Mouse (Mus musculus) G1E (cell line): ENCODE results near the gene Synpo2l. TPM values are rescaled to one million over a fixed set of nuclear protein-coding genes. Genes with fewer than 3 reads are reported as not detected.
"Not testable (repeated sequence)": the region's sequence is repeated elsewhere in the genome, so short reads cannot be mapped to it uniquely, and the experiment has no call there.

Source experiments
- ATAC-seq: 2 replicates; pipeline ENCODE4 v1.8.0; 2016; ENCODE audit warnings: mild to moderate bottlenecking; ENCODE audit not compliant: insufficient number of reproducible peaks, poor library complexity, low FRiP score, severe bottlenecking; ENCODE audit errors: extremely low read depth
- DNase-seq: peaks from one replicate; pipeline ENCODE4 v3.0.0; 2012; ENCODE audit warnings: low spot score
- H3K27me3 ChIP-seq: 2 replicates; pipeline ENCODE4 v1.6.1; 2012; ENCODE audit warnings: mild to moderate bottlenecking, low read length, inconsistent platforms; ENCODE audit not compliant: insufficient read depth
- H3K36me3 ChIP-seq: replicated peaks from 2 replicates; pipeline ENCODE3; 2012; ENCODE audit warnings: mild to moderate bottlenecking, inconsistent platforms
- H3K4me1 ChIP-seq: 2 replicates; pipeline ENCODE4 v1.6.1; 2012; ENCODE audit warnings: low read depth, low read length, inconsistent platforms, mixed read lengths; ENCODE audit not compliant: insufficient read depth
- H3K4me3 ChIP-seq: 2 replicates; pipeline ENCODE4 v1.5.1; 2012; ENCODE audit warnings: low read depth, mild to moderate bottlenecking, inconsistent platforms, low read length, moderate library complexity, mixed read lengths
- H3K9me3 ChIP-seq: replicated peaks from 2 replicates; pipeline ENCODE4 v1.6.1; 2012; ENCODE audit warnings: inconsistent platforms
- CTCF ChIP-seq: IDR thresholded peaks from 2 replicates; pipeline ENCODE4 v1.5.1; 2012; ENCODE audit warnings: low read depth, low read length, inconsistent platforms, mixed read lengths
- GATA1 ChIP-seq: IDR thresholded peaks from 2 replicates; pipeline ENCODE4 v1.6.1; 2012; ENCODE audit warnings: borderline replicate concordance, low read length, inconsistent platforms, mixed read lengths
- GATA2 ChIP-seq: IDR thresholded peaks from 2 replicates; pipeline ENCODE4 v1.6.1; 2012; ENCODE audit warnings: low read depth, low read length, inconsistent platforms, borderline replicate concordance
- POLR2AphosphoS5 ChIP-seq: IDR thresholded peaks from 2 replicates; pipeline ENCODE4 v1.6.1; 2012; ENCODE audit warnings: low read depth, low read length, inconsistent platforms; ENCODE audit not compliant: insufficient replicate concordance
- TAL1 ChIP-seq: conservative IDR thresholded peaks from 2 replicates; pipeline ENCODE4 v1.6.1; 2012; ENCODE audit warnings: low read depth, low read length, inconsistent platforms, mixed read lengths
- polyA plus RNA-seq: library from polyadenylated mRNA; stranded (reverse); fragments of >175 nt; gene quantifications from 2 replicates; pipeline ENCODE4 v1.2.3, GENCODE M21; 2012
- total RNA-seq, 2 experiments: library from RNA; stranded (forward) in 1 of 2; stranded (reverse) in 1 of 2; fragments of 200-1000 nt in 1 of 2; fragments of >200 nt in 1 of 2; fragmentation: Nextera tagmentation in 1 of 2; gene quantifications; 2 replicates each; pipeline ENCODE4 v1.2.3; 2014 to 2017

Synpo2l gene
- total RNA-seq (2014; fragmentation: Nextera tagmentation) (0.23 TPM in 1 of 2 replicates, not detected in the other), total RNA-seq (2017) (0.06 and 0.11 TPM in 2 replicates), polyA plus RNA-seq (0.04 and 0.07 TPM in 2 replicates)

DNA sequence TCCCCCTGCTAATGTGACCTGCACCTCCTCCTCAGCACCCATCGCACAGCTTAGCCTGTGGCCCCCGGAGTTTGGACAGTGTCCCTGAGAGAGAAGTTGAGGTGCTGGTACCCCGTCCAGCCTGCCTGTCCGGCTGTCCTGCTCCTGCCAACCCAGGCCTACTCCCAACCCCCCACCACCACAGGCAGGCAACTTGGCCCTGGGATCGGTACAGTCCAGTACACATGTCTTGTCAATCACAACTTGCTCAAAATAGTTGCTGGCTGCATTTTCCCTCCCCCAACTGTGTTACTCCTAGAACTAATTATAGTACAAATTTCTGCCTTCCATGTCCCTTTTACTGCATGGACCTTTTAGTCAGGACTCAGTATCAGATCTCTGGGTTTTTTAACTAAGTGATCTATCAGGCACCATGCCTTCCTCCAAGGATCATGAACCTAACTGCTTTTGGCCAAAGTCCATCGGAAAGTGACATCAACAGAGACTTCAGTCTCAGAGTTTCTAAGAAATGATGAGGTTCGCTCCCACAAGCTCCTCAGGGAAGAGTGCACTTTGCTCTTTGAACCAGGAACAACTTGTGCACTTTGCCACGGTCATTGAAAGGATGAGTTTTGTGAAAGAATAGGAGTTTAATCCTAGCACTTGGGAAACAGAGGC is at the start of gene Synpo2l:
TSS of gene Synpo2l (minus strand) at position 201 of the 657 bp plus-strand sequence.
- TF ChIP-seq POLR2AphosphoS5 (no peak), GATA2 (no peak), TAL1 (no peak), GATA1 (no peak), CTCF (no peak)
- peaks cover 55% of the 10 kb centered on the region for H3K27me3 ChIP-seq
- DNase-seq (no peak), ATAC-seq (no peak)
- no peaks in the 10 kb centered on the region for H3K9me3 ChIP-seq
- H3K4me1 ChIP-seq: peaks cover 8% of the 10 kb centered on the region; the same call in 1 of the 2 replicates
- H3K4me3 ChIP-seq: no peak within 1 kb of the TSS
- H3K36me3 ChIP-seq: peaks cover 5% of the 10 kb centered on the region

DNA sequence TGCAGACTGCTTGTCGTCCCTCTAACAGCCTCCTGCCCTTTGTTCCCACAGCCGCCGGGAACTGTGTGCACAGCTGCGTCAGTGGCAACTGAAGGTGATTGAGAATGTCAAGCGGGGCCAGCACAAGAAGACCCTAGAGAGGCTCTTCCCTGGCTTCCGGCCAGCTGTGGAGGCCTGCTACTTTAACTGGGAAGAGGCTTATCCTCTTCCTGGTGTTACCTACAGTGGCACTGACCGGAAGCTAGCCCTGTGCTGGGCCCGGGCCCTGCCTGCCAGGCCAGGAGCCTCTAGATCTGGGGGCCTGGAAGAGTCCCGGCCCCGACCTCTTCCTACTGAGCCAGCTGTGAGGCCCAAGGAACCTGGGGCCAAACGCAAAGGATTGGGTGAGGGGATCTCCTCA is 45.7 kb upstream of the Synpo2l start:
- DNase-seq (no peak), ATAC-seq (no peak)
- H3K4me1 ChIP-seq: peaks cover 15% of the 10 kb centered on the region
- H3K9me3 ChIP-seq: no peaks in the 10 kb centered on the region
- TF ChIP-seq GATA1: no peak
- TF ChIP-seq CTCF: no peak
- TF ChIP-seq GATA2: no peak
- TF ChIP-seq TAL1: no peak
- no peak for TF ChIP-seq POLR2AphosphoS5
- no peaks in the 10 kb centered on the region for H3K27me3 ChIP-seq
- H3K36me3 ChIP-seq: peaks cover 96% of the 10 kb centered on the region
- no peak overlapping the region for H3K4me3 ChIP-seq

DNA sequence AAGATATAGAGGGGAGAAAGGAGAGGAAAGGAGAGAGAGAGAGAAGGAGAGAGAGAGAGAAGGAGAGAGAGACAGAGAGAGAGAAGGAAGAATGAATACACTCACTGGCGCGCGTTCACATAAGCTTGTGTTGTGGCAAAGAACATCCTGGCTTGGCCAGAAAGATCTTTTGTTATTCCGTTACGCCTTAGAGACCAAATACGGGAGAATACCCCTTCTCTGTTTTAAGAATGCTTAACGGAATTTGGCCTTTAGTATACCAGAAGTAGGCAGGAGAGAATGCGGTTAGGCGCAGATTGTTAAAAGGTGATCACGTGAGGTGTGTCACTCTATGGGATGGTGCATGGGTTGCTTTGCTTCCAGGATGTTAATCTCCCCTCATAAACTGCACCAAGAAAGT is 40.1 kb upstream of the Synpo2l start:
- ATAC-seq (no peak), DNase-seq (no peak)
- Histone ChIP-seq H3K4me3 (peak overlapping the region; percentile 82), H3K36me3 (peaks cover 59% of the 10 kb centered on the region), H3K9me3 (no peaks in the 10 kb centered on the region), H3K4me1 (peaks cover 44% of the 10 kb centered on the region), H3K27me3 (no peaks in the 10 kb centered on the region)
- TF ChIP-seq GATA1 (no peak), TAL1 (no peak), GATA2 (no peak), POLR2AphosphoS5 (no peak), CTCF (no peak)

DNA sequence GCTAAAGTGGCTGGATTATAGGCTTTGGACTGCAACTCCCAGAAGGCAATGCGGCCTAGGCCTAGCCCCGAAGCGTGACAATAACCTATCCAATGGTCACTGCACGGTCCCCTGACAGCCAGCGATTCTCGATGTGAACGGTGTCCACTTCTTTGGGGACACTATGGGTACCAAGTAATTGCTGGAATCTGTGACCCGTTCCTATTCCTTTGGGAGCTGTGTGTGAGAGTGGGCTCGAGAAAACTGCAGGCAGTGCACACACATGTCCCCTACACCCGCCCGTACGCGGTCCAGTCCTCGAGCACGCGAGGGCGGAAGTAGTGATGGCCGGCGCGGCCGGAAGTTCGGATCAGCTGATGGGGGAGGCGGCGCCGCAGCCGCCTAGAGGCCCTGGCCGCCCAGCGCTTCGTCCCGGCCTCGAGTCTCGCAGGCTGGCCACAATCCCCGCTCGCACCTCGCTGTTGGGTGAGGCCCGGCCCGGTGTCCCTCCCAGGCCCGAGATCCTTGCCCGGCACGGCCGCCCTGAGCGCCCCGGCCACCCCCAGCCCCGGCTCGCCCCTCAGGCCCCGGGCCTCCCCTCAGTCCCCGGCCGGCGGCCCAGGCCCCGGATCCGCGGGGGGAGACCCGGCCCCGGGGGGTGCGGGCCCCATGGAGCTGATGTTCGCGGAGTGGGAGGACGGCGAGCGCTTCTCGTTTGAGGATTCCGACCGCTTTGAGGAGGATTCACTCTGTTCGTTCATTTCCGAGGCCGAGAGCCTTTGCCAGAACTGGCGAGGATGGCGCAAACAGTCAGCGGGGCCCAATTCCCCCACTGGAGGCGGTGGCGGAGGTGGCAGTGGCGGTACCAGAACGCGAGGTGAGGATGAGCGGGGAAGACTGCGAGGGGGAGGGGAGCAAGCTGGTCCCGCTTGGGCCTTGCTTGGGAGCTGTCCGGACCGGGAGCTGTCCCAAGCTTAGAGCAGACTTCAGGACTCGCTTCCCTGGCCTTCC is 39.3 kb upstream of the Synpo2l start, which contains the start of gene Zswim8:
TSS of gene Zswim8 (plus strand) at position 352 of the 990 bp plus-strand sequence.
- H3K27me3 ChIP-seq: no peaks in the 10 kb centered on the region
- peak; percentile 69 for ATAC-seq
- H3K4me3 ChIP-seq: peak within 1 kb of the TSS; percentile 82
- peaks cover 44% of the 10 kb centered on the region for H3K4me1 ChIP-seq
- DNase-seq: peak; percentile 88
- TF ChIP-seq CTCF (no peak), GATA2 (no peak), POLR2AphosphoS5 (0 out of 2 replicates have a peak, but pooled peaks have one; percentile 44), TAL1 (no peak), GATA1 (no peak)
- peaks cover 51% of the 10 kb centered on the region for H3K36me3 ChIP-seq
- H3K9me3 ChIP-seq: no peaks in the 10 kb centered on the region

DNA sequence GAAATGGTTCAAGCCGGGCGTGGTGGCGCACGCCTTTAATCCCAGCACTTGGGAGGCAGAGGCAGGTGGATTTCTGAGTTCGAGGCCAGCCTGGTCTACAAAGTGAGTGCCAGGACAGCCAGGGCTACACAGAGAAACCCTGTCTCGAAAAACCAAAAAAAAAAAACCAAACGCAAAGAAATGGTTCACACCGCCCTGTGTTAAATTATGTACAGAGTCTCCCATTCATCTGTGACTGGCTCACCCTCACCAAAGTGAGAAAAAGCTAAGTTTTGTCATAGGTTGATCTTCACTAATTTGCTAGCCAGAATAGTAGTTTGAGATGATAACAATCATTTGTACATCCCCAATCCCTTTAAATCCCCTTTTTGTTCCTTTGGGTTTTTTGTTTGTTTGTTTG is 35.3 kb upstream of the Synpo2l start:
- not testable (repeated sequence) for DNase-seq, H3K9me3 ChIP-seq, ATAC-seq, H3K27me3 ChIP-seq
- peaks cover 65% of the 10 kb centered on the region for H3K4me1 ChIP-seq
- peaks cover 35% of the 10 kb centered on the region for H3K36me3 ChIP-seq
- peak overlapping the region; percentile 92 for H3K4me3 ChIP-seq

DNA sequence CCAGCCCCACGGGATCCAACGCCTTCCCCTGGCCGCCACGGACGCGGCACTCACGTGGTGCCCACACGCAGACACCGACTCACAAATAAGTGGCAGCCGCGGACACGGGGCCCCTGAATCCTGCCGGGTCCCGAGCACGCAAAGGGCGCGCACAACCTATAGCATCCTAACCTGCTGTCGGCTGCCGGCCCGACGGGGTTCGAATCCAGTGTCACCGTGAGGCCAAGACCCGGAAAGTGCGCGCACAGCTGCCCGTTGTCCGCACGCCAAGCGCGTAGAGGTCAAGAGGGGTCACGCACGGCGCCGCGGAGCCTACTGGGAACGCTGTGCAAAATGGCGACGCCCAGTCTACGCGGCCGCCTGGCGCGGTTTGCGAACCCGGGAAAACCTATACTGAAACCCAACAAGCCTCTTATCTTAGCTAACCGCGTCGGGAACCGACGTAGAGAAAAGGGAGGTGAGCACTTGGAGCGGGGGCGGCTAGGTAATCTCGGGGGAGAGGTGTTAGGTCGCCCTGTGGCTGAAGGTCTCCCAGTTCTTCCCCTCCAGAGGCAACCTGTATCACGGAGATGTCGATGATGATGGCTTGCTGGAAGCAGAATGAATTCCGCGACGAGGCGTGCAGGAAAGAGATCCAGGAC is 34.7 kb upstream of the Synpo2l start, which contains the start of gene Chchd1:
TSS of gene Chchd1 (plus strand) at position 266 of the 641 bp plus-strand sequence.
- H3K4me1 ChIP-seq: peaks cover 65% of the 10 kb centered on the region
- TF ChIP-seq CTCF (no peak), GATA1 (no peak), GATA2 (no peak), TAL1 (no peak), POLR2AphosphoS5 (no peak)
- no peaks in the 10 kb centered on the region for H3K27me3 ChIP-seq
- H3K4me3 ChIP-seq: peak within 1 kb of the TSS; percentile 92
- no peaks in the 10 kb centered on the region for H3K9me3 ChIP-seq
- H3K36me3 ChIP-seq: peaks cover 41% of the 10 kb centered on the region
- peak; percentile 53 for DNase-seq
- peak; percentile 55 for ATAC-seq
